Mouse (Mus musculus): Measurements from ENCODE around the gene Phtf2. TPM values are rescaled to one million over a fixed set of nuclear protein-coding genes. Genes with fewer than 3 reads are reported as not detected.
A peak's percentile ranks its signal among the peaks of the same experiment; 100 is the strongest.

The Phtf2 gene
- 20.2 and 23.9 TPM in 2 replicates for total RNA-seq (2015; ENCODE audit: low replicate concordance)
- total RNA-seq (2017; ENCODE audit: low replicate concordance), result 16.3 and 17.9 TPM in 2 replicates

DNA sequence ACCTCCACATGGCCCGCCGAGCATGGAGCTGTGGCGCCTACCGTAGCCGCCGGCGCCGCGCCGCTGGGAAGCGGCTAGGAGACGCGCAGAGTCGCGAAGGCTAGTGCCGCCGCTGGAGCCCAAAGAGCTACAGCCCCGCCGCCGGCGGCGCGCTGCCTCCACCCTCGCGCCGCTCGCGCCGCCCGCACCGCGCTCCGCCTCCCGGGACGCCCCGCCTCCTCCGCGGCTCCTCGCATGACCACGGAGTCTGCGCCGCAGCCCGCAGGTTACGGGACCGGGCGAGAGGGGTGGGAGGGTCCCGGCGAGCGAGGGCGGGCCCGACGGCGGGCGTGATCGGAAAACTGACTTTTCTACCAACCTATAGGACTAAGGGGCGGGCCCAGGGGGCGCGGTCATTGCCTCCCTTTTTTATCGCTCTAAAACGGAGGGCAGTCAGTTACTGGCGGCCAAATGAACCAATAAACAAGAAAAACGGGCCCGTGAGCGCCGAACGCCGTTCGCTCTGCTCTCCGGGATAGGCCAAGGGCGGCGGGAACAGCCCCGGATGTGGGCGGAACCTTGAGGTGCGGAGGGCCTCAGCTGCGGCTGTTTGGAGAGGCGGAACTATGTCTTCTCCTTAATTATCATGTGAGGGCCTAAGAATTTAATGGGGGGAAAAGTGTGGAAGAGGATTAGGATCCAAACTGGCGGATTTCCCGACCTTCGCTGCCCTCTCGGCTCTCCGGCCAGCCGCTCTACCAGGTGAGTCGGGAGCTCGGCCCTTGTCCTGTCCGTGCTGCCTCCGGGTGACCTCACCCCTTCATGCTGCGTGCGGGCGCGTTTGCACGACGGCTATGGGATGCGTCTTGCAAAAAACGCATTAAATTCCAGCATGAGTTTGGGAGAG is at the start of gene Phtf2, which contains the start of gene Tmem60:
Gene Phtf2 (minus strand): TSS at position 210 of the 886 bp plus-strand sequence.
Gene Tmem60 (plus strand): TSS at position 277 of the 886 bp plus-strand sequence.
- ATAC-seq (replicated peaks; ENCODE audit: low FRiP score, poor library complexity, severe bottlenecking), result peak; percentile 88

DNA sequence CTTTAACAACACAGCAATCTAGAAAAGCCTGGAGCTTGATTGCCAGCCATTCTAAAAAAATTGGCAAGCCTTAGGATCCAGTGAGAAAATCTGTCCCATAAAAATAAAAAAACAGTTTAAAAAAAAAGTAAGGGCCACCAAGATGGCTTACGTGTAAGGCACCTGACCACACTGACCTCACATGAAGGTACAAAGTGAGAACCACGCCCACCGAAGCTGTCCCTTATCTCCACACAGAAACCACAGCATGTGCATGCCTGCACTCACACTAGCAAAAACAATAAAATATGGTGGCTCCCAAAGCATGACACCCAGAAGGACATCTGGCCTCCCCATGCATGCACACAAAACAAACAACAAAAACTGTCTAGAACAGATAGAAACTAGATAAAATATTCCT is 49.4 kb upstream of the Phtf2 start:
- peak; percentile 67; the same call in 1 of the 2 replicates for ATAC-seq (replicated peaks; ENCODE audit: low FRiP score, poor library complexity, severe bottlenecking)

- ATAC-seq (replicated peaks; ENCODE audit: low FRiP score, poor library complexity, severe bottlenecking), result no peak
Observed at GRCm38 (mm10) chr5:20930430-20930829, 48.5 kb upstream of the Phtf2 start.

GRCm38 (mm10) chr5:20929669-20930151 is 47.8 kb upstream of the Phtf2 start:
- ATAC-seq (replicated peaks; ENCODE audit: low FRiP score, poor library complexity, severe bottlenecking), result no peak

GRCm38 (mm10) chr5:20925451-20925850 is 43.5 kb upstream of the Phtf2 start:
- no peak for ATAC-seq (replicated peaks; ENCODE audit: low FRiP score, poor library complexity, severe bottlenecking)

DNA sequence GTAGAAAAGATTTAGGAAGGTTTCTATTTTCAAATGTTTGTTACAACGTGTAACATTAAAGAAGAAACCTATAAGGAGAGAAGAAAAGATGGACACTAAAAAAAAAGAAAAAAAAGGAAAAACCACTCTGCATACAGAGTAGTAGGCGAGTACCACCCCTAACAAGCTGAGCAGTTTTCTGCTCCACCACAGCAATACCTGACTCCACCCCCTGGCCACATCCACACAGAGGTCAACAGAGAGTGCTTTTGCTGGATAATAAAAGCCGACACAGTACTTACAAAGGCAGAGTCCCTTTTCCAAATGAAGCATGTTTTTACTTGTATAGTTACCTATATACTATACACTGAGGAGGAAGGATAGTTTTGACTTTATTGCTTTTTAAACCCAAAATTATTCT is 42.7 kb upstream of the Phtf2 start:
- no peak for ATAC-seq (replicated peaks; ENCODE audit: low FRiP score, poor library complexity, severe bottlenecking)

DNA sequence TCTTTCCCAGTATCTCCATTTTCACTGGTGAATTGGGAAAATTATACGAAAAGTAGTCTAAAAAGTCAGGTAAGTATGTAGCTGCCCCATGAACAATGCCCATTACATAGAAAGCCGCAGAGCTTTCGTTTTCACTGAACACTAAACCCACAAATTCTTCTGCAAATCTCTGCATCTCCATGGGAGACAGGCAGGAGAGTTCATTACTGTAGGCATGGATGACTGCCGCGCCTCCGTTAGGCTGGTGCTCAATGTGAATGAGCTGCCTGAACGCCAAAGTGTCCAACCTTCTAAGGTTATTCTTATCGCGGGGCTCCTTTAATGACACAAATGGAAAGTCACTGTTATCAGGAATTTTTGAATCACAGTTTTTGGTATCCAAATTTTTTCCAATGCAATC is 37.6 kb upstream of the Phtf2 start:
- ATAC-seq (replicated peaks; ENCODE audit: low FRiP score, poor library complexity, severe bottlenecking), result no peak

- ATAC-seq (replicated peaks; ENCODE audit: low FRiP score, poor library complexity, severe bottlenecking), result no peak
Observed at GRCm38 (mm10) chr5:20918967-20919366, 37.0 kb upstream of the Phtf2 start.

DNA sequence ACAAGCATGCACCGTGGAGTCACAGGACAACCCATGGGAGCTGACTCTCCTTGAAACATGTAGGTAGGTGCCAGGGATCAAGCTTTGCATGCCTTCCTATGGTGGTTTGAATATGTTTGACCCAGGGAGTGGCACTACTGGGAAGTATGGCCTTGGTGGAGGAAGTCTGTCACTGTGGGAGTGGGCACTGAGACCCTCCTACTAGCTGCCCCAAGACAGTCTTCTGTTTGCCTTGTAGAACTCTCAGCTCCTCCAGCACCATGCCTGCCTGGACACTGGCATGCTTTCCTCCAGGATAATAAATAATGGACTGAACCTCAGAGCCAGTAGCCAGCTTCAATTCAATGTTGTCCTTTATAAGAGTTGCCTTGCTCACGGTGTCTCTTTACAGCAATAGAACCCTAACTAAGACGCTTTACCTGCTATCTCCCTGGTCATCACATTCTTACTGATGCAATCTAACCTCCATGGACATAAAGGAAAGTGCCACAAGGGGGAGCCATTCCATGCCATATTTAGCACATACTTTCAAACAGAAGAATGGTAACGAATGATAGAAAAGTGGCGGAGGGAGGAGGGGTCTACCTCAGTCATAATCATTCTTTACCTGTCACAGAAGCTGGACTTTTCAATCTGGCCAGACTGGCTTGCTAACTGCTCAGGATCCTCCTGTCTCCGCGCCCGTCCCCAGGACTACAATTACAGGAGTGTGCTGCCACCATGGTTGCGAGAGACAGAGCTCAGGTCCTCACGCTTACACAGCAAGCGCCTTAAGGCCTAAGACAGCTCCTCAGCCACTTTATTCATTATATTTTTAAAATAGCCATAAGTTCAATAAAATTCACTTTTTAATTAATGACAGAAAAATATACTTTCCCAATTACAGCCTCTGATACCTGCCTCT is 31.7 kb upstream of the Phtf2 start:
- ATAC-seq (replicated peaks; ENCODE audit: low FRiP score, poor library complexity, severe bottlenecking), result peak; percentile 30; the same call in 1 of the 2 replicates

DNA sequence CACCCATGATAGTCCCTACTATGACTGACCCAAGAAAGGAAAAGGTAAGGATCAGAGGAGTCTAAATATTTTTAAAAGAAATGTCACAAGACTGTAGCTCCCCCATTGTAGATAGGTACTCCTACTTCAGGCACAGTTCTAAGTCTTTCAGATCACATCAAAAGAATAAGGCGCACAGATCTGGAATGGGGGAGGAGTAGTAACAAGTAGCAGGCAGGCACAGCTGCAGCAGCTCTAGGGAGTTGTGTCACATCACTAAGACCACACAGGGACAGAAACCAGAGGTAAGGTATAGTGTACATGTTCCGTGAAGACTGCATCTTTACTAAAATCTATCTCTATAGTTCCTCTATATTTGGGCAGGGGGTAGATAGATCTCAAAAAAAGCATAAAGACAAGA is 29.8 kb upstream of the Phtf2 start:
- no peak for ATAC-seq (replicated peaks; ENCODE audit: low FRiP score, poor library complexity, severe bottlenecking)

DNA sequence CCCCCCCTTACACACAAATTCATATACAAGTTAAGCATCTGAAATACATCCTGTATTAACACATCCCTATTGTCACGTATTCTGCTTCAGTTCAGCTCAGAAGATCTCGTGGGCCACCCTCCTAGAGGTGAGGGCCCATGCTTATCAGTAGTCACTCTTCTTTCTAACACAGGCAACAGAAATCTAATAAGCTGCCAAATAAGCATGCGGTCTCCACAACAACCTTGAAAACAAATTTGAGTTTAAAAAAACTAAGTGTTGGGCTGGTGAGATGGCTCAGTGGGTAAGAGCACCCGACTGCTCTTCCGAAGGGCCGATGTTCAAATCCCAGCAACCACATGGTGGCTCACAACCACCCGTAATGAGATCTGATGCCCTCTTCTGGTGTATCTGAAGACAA is 24.3 kb upstream of the Phtf2 start:
- no peak for ATAC-seq (replicated peaks; ENCODE audit: low FRiP score, poor library complexity, severe bottlenecking)

GRCm38 (mm10) chr5:20905437-20905836 is 23.5 kb upstream of the Phtf2 start:
- ATAC-seq (replicated peaks; ENCODE audit: low FRiP score, poor library complexity, severe bottlenecking), result no peak

DNA sequence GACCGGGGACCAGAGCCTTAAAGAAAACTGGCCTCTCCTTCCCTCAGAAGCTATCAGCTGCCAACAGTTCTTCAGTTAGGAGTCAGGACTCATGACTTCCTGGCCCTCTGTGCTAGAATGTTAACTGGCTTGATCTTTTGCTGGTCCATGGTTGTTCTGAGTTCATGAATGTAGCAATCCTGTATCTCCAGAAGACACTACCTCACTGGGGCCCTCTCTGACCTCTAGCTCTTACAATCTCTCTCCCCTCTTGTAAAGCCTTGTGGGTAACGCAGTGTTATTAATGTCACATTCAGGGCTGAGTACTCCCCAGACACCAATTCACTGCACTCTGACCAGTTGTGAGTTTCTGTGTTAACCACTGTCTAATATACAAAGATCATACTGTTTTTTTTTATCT is 22.7 kb upstream of the Phtf2 start:
- no peak for ATAC-seq (replicated peaks; ENCODE audit: low FRiP score, poor library complexity, severe bottlenecking)

DNA sequence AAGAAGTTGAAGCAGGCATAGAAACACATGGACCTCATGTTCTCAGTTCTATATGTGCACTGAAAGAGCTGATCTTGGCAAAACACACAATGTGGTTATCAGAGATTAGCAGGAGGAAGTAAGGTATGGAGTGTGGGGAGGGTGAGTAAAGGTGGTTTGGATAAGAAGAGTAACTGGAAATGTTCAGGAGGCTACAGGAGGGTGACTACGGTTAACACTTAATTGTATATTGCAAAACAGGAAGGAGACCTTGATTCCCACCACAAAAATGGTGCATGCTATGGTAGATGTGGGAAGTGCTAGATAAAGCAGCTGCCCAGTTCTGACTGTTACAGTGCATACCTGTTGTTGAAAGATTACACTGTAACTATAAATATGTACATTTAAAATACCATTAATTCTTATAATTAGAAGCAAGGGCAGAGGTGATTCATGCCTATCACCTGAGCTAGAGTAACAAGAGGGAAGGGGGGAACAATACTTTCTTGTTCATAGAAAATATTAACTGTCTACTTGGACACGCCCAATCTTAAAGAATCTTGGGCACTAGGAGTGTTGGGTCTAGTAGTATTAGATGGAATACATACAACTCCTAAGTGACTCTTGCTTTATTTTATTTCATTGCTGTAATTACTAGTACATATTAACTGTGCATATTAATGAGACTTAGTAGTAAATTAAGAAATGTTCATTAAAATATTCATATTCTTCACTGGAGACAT is 15.7 kb upstream of the Phtf2 start:
- peak; percentile 97 for ATAC-seq (replicated peaks; ENCODE audit: low FRiP score, poor library complexity, severe bottlenecking)

DNA sequence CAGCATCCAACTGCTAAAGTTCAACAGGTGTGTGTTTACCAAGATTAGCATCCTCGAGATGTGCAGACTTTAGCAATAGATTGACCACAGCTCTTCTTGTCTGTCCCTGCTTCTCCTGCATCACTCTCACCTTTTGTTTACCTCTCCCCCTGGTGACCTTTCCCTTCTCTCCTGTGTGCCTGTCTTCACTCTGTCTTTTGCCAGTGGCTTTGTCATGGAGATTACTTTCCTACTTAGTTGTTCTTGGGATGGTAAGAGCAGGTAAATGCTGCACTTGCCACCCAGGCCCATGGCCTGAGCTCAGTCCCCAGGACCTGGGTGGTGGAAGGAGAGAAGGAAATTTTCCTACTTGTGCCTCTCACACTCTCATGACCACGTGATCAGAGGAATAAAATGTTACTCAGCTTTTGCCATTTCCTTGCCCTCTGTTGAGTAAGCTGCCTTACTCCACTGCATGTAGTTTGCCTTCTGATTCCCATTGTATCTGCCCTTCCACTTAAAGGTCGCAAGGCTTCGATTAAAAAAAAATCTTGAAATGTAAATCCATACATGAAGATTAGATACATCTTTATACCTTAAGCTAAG is 2.2 kb upstream of the Phtf2 start:
- no peak for ATAC-seq (replicated peaks; ENCODE audit: low FRiP score, poor library complexity, severe bottlenecking)

GRCm38 (mm10) chr5:20880797-20881775 is 838 bp downstream of the Phtf2 start:
- ATAC-seq (replicated peaks; ENCODE audit: low FRiP score, poor library complexity, severe bottlenecking), result peak; percentile 23; the same call in 1 of the 2 replicates

DNA sequence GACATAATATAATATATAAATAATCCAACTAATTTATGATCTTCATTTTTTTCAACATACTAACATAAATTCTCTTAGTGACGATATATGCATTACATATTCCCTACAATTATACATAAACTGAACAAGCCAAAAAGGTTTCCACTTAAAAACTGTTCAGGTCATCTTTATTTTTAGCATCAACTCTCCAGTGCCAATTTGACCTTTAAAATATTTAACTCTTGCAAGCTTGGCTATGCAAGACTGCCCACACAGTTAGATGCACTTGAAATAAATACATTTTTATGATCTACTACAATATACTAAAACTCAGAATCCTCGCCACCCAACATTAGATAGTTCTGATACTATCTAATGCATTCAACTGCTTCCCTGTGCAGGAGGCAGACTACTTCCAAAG is 1.5 kb downstream of the Phtf2 start:
- ATAC-seq (replicated peaks; ENCODE audit: low FRiP score, poor library complexity, severe bottlenecking), result no peak

DNA sequence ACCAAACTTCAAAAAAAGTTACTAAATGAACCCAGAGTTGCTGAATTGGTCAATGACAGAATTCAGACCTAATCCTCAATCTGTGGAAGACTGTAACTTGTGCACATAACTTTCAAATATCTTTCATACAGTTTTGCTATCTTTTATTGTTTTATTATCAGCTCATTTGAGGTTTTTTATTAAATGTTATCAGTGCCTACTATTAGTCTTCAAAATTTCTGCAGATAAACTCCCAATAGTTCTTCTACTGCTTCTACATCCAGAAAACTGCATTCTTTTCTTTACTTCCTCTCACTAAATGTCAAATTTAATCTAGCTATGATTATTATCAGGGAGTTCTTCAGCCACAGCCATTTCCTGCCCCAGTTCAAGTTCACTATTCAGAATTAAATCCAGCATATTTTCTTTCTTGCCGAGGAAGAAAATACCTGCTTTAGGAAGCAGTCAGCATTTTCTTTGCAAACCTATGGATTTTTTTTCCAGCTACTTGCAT is 4.9 kb downstream of the Phtf2 start:
- ATAC-seq (replicated peaks; ENCODE audit: low FRiP score, poor library complexity, severe bottlenecking), result no peak
